ENCODE assay signal across 28 mouse cellular contexts in the genomic region with DNA sequence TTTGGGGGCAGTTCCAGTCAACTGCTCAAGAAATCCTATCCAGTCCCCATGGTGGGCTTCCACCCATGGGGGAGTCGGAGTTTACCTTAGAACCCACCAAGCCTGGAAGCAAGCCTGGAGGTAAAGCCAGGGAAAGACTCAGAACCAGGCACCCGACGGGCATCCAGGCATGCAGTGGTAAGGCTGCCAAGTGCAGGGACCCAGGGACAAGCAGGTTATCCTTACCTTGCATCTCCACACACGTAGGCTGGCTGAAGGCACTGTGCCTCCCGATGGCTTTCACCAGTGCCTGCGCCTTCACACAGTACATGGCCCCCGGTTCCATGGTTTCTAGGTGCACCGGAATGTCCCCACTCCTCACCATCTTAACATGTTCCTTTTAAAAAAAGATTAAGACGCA. TPM values are rescaled to one million over a fixed set of nuclear protein-coding genes. Genes with fewer than 3 reads are reported as not detected.
DNase-seq lines count a peak whose midpoint lies in the region; ATAC-seq and TF ChIP-seq lines count a peak whose summit lies in the region.
"Had no signal": no experiment of that assay in that cellular context is flagged by ENCODE, and none has a peak within 500 bp of the region (broad histone marks: within the 10 kb centered on the region; RNA-seq: fewer than 3 reads in every experiment).

No protein-coding gene starts in this region.

- peaks cover 37% of the 10 kb centered on the region for H3K4me1 ChIP-seq in heart, adult 2 months (ENCODE audit: control insufficient read depth, insufficient read depth, low read length)
- H3K4me1 ChIP-seq in heart, embryonic 10.5 days = peaks cover 8% of the 10 kb centered on the region
- H3K4me1 ChIP-seq in stomach, postnatal 0 days (replicated peaks; ENCODE audit: control insufficient read depth, insufficient read depth) = peaks cover 5% of the 10 kb centered on the region
- no peaks in the 10 kb centered on the region for H3K4me1 ChIP-seq in hindbrain, embryonic 11.5 days (replicated peaks; ENCODE audit: control insufficient read depth, insufficient read depth, low read length)
- H3K4me1 ChIP-seq: embryonic facial prominence, embryonic 13.5 days; midbrain, embryonic 12.5 days; neural tube, embryonic 12.5 days had no signal

- TF ChIP-seq EP300 in heart, adult 2 months (IDR thresholded peaks at IDR 0.05; ENCODE audit: insufficient read depth, low read depth, low read length) = no peak
- TF ChIP-seq EP300 in stomach, postnatal 0 days (optimal IDR thresholded peaks at IDR 0.05) = no peak

- no peaks in the 10 kb centered on the region for H3K27me3 ChIP-seq in heart, adult 2 months (ENCODE audit: control insufficient read depth, insufficient read depth, low read length)
- no peaks in the 10 kb centered on the region for H3K27me3 ChIP-seq in heart, embryonic 10.5 days (ENCODE audit: insufficient read depth, poor library complexity, severe bottlenecking)
- no peaks in the 10 kb centered on the region for H3K27me3 ChIP-seq in stomach, postnatal 0 days (ENCODE audit: control insufficient read depth, insufficient read depth, low read length)
- H3K27me3 ChIP-seq in hindbrain, embryonic 11.5 days (ENCODE audit: control insufficient read depth, insufficient read depth, low read length) = no peaks in the 10 kb centered on the region
- H3K27me3 ChIP-seq: embryonic facial prominence, embryonic 13.5 days; intestine, embryonic 15.5 days; limb, embryonic 13.5 days; liver, embryonic 12.5 days; midbrain, embryonic 12.5 days; neural tube, embryonic 12.5 days had no signal

- DNase-seq in heart, adult 2 months = no peak
- DNase-seq in heart, embryonic 10.5 days (ENCODE audit: low spot score) = no peak
- DNase-seq in cerebellum, adult 18-20 months = peak; percentile 82 to 87
- peak; percentile 92 for DNase-seq in cerebellum, adult 9-11 months
- DNase-seq in stomach, postnatal 0 days (ENCODE audit: low spot score) = no peak
- no peak for DNase-seq in left cerebral cortex, adult 2 months (ENCODE audit: extremely low spot score in 1 of 2, low spot score in 2 of 2)
- no peak for DNase-seq in hindbrain, embryonic 11.5 days (ENCODE audit: low spot score)
- DNase-seq: adrenal gland, postnatal 25 days; B cell, adult 2 months; forebrain, postnatal 0 days; gastrocnemius, postnatal 10 days; heart, postnatal 14 days; kidney, adult 8-10 months; liver, postnatal 0 days; right cerebral cortex, adult 18-20 months; spleen, adult 18-20 months; thymus, adult 18-20 months; thymus, postnatal 25 days had no signal

- no peak for ATAC-seq in stomach, postnatal 0 days (ENCODE audit: low FRiP score, low TSS enrichment)
- no peak for ATAC-seq in hindbrain, embryonic 11.5 days (ENCODE audit: low FRiP score)
- ATAC-seq: liver, embryonic 12.5 days; liver, postnatal 0 days had no signal

- peaks cover 4% of the 10 kb centered on the region; the same call in 1 of the 2 replicates for H3K36me3 ChIP-seq in heart, adult 2 months (ENCODE audit: control insufficient read depth, insufficient read depth, low read length)
- H3K36me3 ChIP-seq in heart, embryonic 10.5 days = peaks cover 19% of the 10 kb centered on the region; the same call in 1 of the 2 replicates
- H3K36me3 ChIP-seq in stomach, postnatal 0 days (ENCODE audit: control insufficient read depth, insufficient read depth, low read length) = peaks cover 3% of the 10 kb centered on the region; the same call in 1 of the 2 replicates
- no peaks in the 10 kb centered on the region for H3K36me3 ChIP-seq in hindbrain, embryonic 11.5 days (ENCODE audit: control insufficient read depth, insufficient read depth, low read length)
- H3K36me3 ChIP-seq: embryonic facial prominence, embryonic 13.5 days; intestine, embryonic 15.5 days; midbrain, embryonic 12.5 days had no signal

- no peak for TF ChIP-seq POLR2A in heart, adult 2 months (IDR thresholded peaks at IDR 0.05; ENCODE audit: insufficient read depth, low read depth, low read length)

- WGBS in heart, adult 2 months = 98% methylated on average over 9 of the region's 9 CpGs
- WGBS in heart, embryonic 10.5 days = 88% methylated on average over 9 of the region's 9 CpGs
- 88% methylated on average over 9 of the region's 9 CpGs for WGBS in stomach, postnatal 0 days
- WGBS in hindbrain, embryonic 11.5 days = 92% methylated on average over 9 of the region's 9 CpGs

- H3K9ac ChIP-seq in heart, adult 2 months (ENCODE audit: low read depth, low read length) = no peak overlapping the region
- no peak overlapping the region for H3K9ac ChIP-seq in stomach, postnatal 0 days (ENCODE audit: low read length)
- no peak overlapping the region for H3K9ac ChIP-seq in hindbrain, embryonic 11.5 days (ENCODE audit: low read depth, low read length)
- H3K9ac ChIP-seq: embryonic facial prominence, embryonic 13.5 days; forebrain, postnatal 0 days; intestine, embryonic 15.5 days; limb, embryonic 13.5 days; liver, embryonic 12.5 days; liver, postnatal 0 days; midbrain, embryonic 12.5 days; neural tube, embryonic 12.5 days had no signal

- H3K9me3 ChIP-seq in heart, embryonic 10.5 days = no peaks in the 10 kb centered on the region
- H3K9me3 ChIP-seq in stomach, postnatal 0 days (ENCODE audit: control insufficient read depth, low read length) = no peaks in the 10 kb centered on the region
- H3K9me3 ChIP-seq in hindbrain, embryonic 11.5 days (ENCODE audit: control insufficient read depth, low read length) = no peaks in the 10 kb centered on the region
- H3K9me3 ChIP-seq: embryonic facial prominence, embryonic 13.5 days; forebrain, embryonic 10.5 days; hindbrain, embryonic 10.5 days; intestine, embryonic 15.5 days; limb, embryonic 13.5 days; liver, embryonic 12.5 days; midbrain, embryonic 12.5 days; neural tube, embryonic 12.5 days had no signal

- intact Hi-C loops in heart, adult 2 months (cut with DNase I) = no loop called here
- intact Hi-C loops in left cerebral cortex, adult 2 months (cut with DNase I) = no loop called here

- peak overlapping the region; percentile 19 for H3K27ac ChIP-seq in heart, adult 2 months
- H3K27ac ChIP-seq in heart, embryonic 10.5 days = no peak overlapping the region
- H3K27ac ChIP-seq in stomach, postnatal 0 days (replicated peaks) = peak overlapping the region; percentile 40; the same call in 1 of the 2 replicates
- no peak overlapping the region for H3K27ac ChIP-seq in left cerebral cortex, adult 2 months
- no peak overlapping the region for H3K27ac ChIP-seq in hindbrain, embryonic 11.5 days (ENCODE audit: low read depth, low read length)
- H3K27ac ChIP-seq: embryonic facial prominence, embryonic 13.5 days; forebrain, embryonic 10.5 days; hindbrain, embryonic 10.5 days; intestine, embryonic 15.5 days; kidney, postnatal 0 days; limb, embryonic 13.5 days; liver, embryonic 12.5 days; midbrain, embryonic 12.5 days; neural tube, embryonic 12.5 days had no signal

- no peak for TF ChIP-seq CTCF in heart, adult 2 months (IDR thresholded peaks at IDR 0.05)
- TF ChIP-seq CTCF in stomach, postnatal 0 days (IDR thresholded peaks at IDR 0.05; ENCODE audit: low read depth) = no peak
- no peak for TF ChIP-seq CTCF in left cerebral cortex, adult 2 months (IDR thresholded peaks at IDR 0.05)

- H3K79me2 ChIP-seq in heart, adult 2 months (replicated peaks; ENCODE audit: control insufficient read depth, insufficient read depth, low read length) = no peaks in the 10 kb centered on the region

- no peak overlapping the region for H3K4me2 ChIP-seq in stomach, postnatal 0 days (replicated peaks; ENCODE audit: low read depth)
- H3K4me2 ChIP-seq in hindbrain, embryonic 11.5 days (replicated peaks; ENCODE audit: low read depth, low read length) = no peak overlapping the region
- H3K4me2 ChIP-seq: embryonic facial prominence, embryonic 13.5 days; intestine, embryonic 15.5 days; limb, embryonic 13.5 days; liver, embryonic 12.5 days; midbrain, embryonic 12.5 days; neural tube, embryonic 12.5 days had no signal

- H3K4me3 ChIP-seq in heart, adult 2 months = no peak overlapping the region
- no peak overlapping the region for H3K4me3 ChIP-seq in heart, embryonic 10.5 days
- H3K4me3 ChIP-seq in stomach, postnatal 0 days (ENCODE audit: low read depth, low read length) = no peak overlapping the region
- H3K4me3 ChIP-seq in left cerebral cortex, adult 2 months = no peak overlapping the region
- H3K4me3 ChIP-seq in hindbrain, embryonic 11.5 days (ENCODE audit: low read depth, low read length) = no peak overlapping the region
- H3K4me3 ChIP-seq: embryonic facial prominence, embryonic 13.5 days; forebrain, embryonic 10.5 days; hindbrain, embryonic 10.5 days; intestine, embryonic 15.5 days; limb, embryonic 13.5 days; liver, embryonic 12.5 days; midbrain, embryonic 12.5 days; myocyte; neural tube, embryonic 12.5 days had no signal

RNA-seq across cellular contexts. Expression of gene Il20rb, which starts 20.6 kb away (rescaled TPM):
- total RNA-seq in heart, adult 2 months (2021) = 1 to 10 TPM in 1 of 2 experiments, under 1 TPM in 1; 0.86 to 1.6 TPM
- 1.7 and 2.0 TPM in 2 replicates for polyA plus RNA-seq in heart, adult 2 months (2012; rRNA removed)
- polyA plus RNA-seq in heart, embryonic 10.5 days (2016; fragmentation: Nextera tagmentation; extraction: Ambion mirVana) = 1.2 and 1.4 TPM in 2 replicates
- polyA plus RNA-seq in stomach, postnatal 0 days (2015; fragmentation: Nextera tagmentation; extraction: Ambion mirVana) = 4.8 and 5.1 TPM in 2 replicates
- under 1 TPM; 0.23 to 0.38 TPM for total RNA-seq in left cerebral cortex, adult 2 months (2021)
- 0.77 and 0.94 TPM in 2 replicates for polyA plus RNA-seq in hindbrain, embryonic 11.5 days (2014; fragmentation: Nextera tagmentation; extraction: Ambion mirVana)

Comparison
In these comparisons a context has a peak if more than half of its experiments do, and no peak if none do; other contexts are left out.
1. H3K27ac ChIP-seq: peak in heart, adult 2 months (single experiment) and stomach, postnatal 0 days (single experiment); none in heart, embryonic 10.5 days (single experiment), left cerebral cortex, adult 2 months (single experiment) and hindbrain, embryonic 11.5 days (single experiment).
2. DNase-seq: peak in cerebellum, adult 18-20 months (2 of 2) and cerebellum, adult 9-11 months (single experiment); none in heart, adult 2 months (0 of 2), heart, embryonic 10.5 days (single experiment), stomach, postnatal 0 days (single experiment), left cerebral cortex, adult 2 months (0 of 2) and hindbrain, embryonic 11.5 days (single experiment).